9 mouse cellular contexts compared by ENCODE assay signal in genomic region chr9:118611958-118612581, GRCm38 (mm10). TPM values are rescaled to one million over a fixed set of nuclear protein-coding genes. Genes with fewer than 3 reads are reported as not detected.
A peak's percentile ranks its signal among the peaks of the same experiment; 100 is the strongest.
DNase-seq lines count a peak whose midpoint lies in the region; ATAC-seq lines count a peak whose summit lies in the region.
"Had no signal": no experiment of that assay in that cellular context is flagged by ENCODE, and none has a peak within 500 bp of the region (broad histone marks: within the 10 kb centered on the region; RNA-seq: fewer than 3 reads in every experiment).

No protein-coding gene starts in this region.

- WGBS in hindbrain, embryonic 13.5 days = 62% methylated on average over 20 of the region's 20 CpGs
- 65% methylated on average over 20 of the region's 20 CpGs for WGBS in hindbrain, embryonic 10.5 days
- 36% methylated on average over 20 of the region's 20 CpGs for WGBS in intestine, embryonic 14.5 days

- DNase-seq in hindbrain, embryonic 10.5 days (ENCODE audit: low spot score) = no peak
- peak; percentile 37 for DNase-seq in ZHBTc4 (ENCODE audit: low read depth, low spot score)
- DNase-seq in intestine, embryonic 14.5 days (ENCODE audit: low spot score) = peak; percentile 83
- DNase-seq in naive thymus-derived CD4-positive, alpha-beta T cell, adult 2 months (ENCODE audit: low read depth) = peak; percentile 54
- DNase-seq in frontal cortex, postnatal 25 days (ENCODE audit: low spot score in 2 of 2) = no peak
- no peak for DNase-seq in ovary, postnatal 10 days (ENCODE audit: low spot score)
- DNase-seq in layer of hippocampus, postnatal 36 days = no peak
- DNase-seq: cerebellum, adult 9-10 months had no signal

- H3K36me3 ChIP-seq in hindbrain, embryonic 13.5 days = no peaks in the 10 kb centered on the region
- H3K36me3 ChIP-seq in hindbrain, embryonic 10.5 days = no peaks in the 10 kb centered on the region
- H3K36me3 ChIP-seq in intestine, embryonic 14.5 days (ENCODE audit: control insufficient read depth, insufficient read depth, low read length) = no peaks in the 10 kb centered on the region

- H3K4me1 ChIP-seq in hindbrain, embryonic 13.5 days (replicated peaks) = peaks cover 20% of the 10 kb centered on the region
- peaks cover 49% of the 10 kb centered on the region for H3K4me1 ChIP-seq in hindbrain, embryonic 10.5 days (replicated peaks)
- H3K4me1 ChIP-seq in intestine, embryonic 14.5 days (replicated peaks; ENCODE audit: control insufficient read depth, insufficient read depth, low read length) = peaks cover 17% of the 10 kb centered on the region

- no peak overlapping the region for H3K9ac ChIP-seq in hindbrain, embryonic 13.5 days
- no peak overlapping the region for H3K9ac ChIP-seq in intestine, embryonic 14.5 days (ENCODE audit: low read length)

- H3K27ac ChIP-seq in hindbrain, embryonic 13.5 days = no peak overlapping the region
- H3K27ac ChIP-seq in hindbrain, embryonic 10.5 days = no peak overlapping the region
- H3K27ac ChIP-seq in intestine, embryonic 14.5 days (ENCODE audit: low read depth) = no peak overlapping the region

- 0 out of 2 replicates have a peak overlapping the region, but pooled peaks have one; percentile 4 for H3K4me2 ChIP-seq in hindbrain, embryonic 13.5 days
- H3K4me2 ChIP-seq in intestine, embryonic 14.5 days (ENCODE audit: low read length) = no peak overlapping the region

- no peak for ATAC-seq in hindbrain, embryonic 13.5 days (ENCODE audit: low FRiP score)
- no peak for ATAC-seq in intestine, embryonic 14.5 days (replicated peaks; ENCODE audit: low FRiP score, low TSS enrichment, low read depth)

- H3K4me3 ChIP-seq in hindbrain, embryonic 13.5 days = no peak overlapping the region
- no peak overlapping the region for H3K4me3 ChIP-seq in hindbrain, embryonic 10.5 days
- no peak overlapping the region for H3K4me3 ChIP-seq in intestine, embryonic 14.5 days (ENCODE audit: low read depth, low read length)

- H3K27me3 ChIP-seq in hindbrain, embryonic 13.5 days = peaks cover 57% of the 10 kb centered on the region
- peaks cover 67% of the 10 kb centered on the region for H3K27me3 ChIP-seq in hindbrain, embryonic 10.5 days (ENCODE audit: insufficient read depth, poor library complexity, severe bottlenecking)
- no peaks in the 10 kb centered on the region for H3K27me3 ChIP-seq in intestine, embryonic 14.5 days (replicated peaks; ENCODE audit: control insufficient read depth, insufficient read depth, low read length)

- H3K9me3 ChIP-seq in hindbrain, embryonic 13.5 days = no peaks in the 10 kb centered on the region
- no peaks in the 10 kb centered on the region for H3K9me3 ChIP-seq in hindbrain, embryonic 10.5 days
- no peaks in the 10 kb centered on the region for H3K9me3 ChIP-seq in intestine, embryonic 14.5 days (ENCODE audit: control insufficient read depth, low read length)

RNA-seq across cellular contexts. Expression of gene Itga9, which starts 5.6 kb away (rescaled TPM):
- 1.8 and 2.0 TPM in 2 replicates for polyA plus RNA-seq in hindbrain, embryonic 13.5 days (2015; fragmentation: Nextera tagmentation; extraction: Ambion mirVana)
- polyA plus RNA-seq in hindbrain, embryonic 10.5 days (2016; fragmentation: Nextera tagmentation; extraction: Ambion mirVana) = 6.0 and 6.9 TPM in 2 replicates
- 9.5 and 12.6 TPM in 2 replicates for polyA plus RNA-seq in intestine, embryonic 14.5 days (2014; fragmentation: Nextera tagmentation; extraction: Ambion mirVana)
- 1 to 10 TPM; 2.9 to 5.4 TPM for total RNA-seq in layer of hippocampus, postnatal 36 days (2021)

Comparison
In these comparisons a context has a peak if more than half of its experiments do, and no peak if none do; other contexts are left out.
1. DNase-seq: peak in ZHBTc4 (single experiment), intestine, embryonic 14.5 days (single experiment) and naive thymus-derived CD4-positive, alpha-beta T cell, adult 2 months (single experiment); none in hindbrain, embryonic 10.5 days (single experiment), frontal cortex, postnatal 25 days (0 of 2), ovary, postnatal 10 days (single experiment) and layer of hippocampus, postnatal 36 days (0 of 2).